Mouse (Mus musculus): ENCODE data around the gene Acer3.

DNA sequence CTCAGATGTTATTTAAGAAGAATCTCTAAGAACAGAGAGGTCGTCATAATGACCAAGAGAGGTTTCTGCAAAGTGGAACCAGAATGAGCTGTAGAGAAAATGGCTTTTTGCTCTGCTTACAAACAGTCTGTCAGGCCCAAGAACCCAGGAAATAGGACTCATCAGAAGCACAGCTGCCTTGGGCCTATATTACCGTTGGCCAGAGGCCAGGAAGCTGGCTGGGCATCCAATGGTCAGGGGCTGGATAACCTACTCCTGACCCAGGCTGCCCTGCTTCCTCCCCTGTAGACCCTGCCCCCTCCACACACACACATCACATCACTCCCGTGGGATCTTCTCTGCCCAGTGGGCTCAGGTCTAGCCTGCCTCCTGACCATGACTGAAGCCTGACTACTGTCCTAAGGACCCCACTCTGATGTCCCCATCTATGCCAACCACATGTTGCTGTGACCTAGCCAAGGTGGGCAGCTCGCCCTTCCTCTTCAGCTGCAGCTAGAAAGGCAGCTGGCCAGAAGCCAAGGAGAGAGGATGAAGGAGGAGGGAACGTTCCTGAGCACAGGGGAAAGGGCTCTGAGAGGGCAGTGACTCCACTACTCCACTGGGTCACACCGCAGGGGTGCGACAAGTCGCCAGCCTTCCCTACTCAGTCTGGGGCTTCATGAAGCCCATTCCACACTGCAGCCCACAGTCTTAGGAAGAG lies 160.8 kb downstream of the Acer3 start:
- TF ChIP-seq POLR2A (IDR thresholded peaks at IDR 0.05; ENCODE audit: control insufficient read depth, extremely low read depth, insufficient read depth, low read length, poor library complexity): no peak
- no peak for TF ChIP-seq CTCF (IDR thresholded peaks at IDR 0.05; ENCODE audit: borderline replicate concordance, control insufficient read depth, extremely low read depth, insufficient read depth, low read length, poor library complexity)

All from thymus, adult 2 months (tissue).